Mouse (Mus musculus): ENCODE measurements at regions not wholly inside any gene's neighbourhood (a gene's known extent, or its start where the extent isn't known, plus 50 kb on each side); places are given as distances from the start of the nearest gene placed in this dataset.

- Histone ChIP-seq H3K9ac (replicated peaks; ENCODE audit: low read length) (no peak overlapping the region), H3K4me1 (ENCODE audit: insufficient read depth, low read length) (no peaks in the 10 kb centered on the region), H3K4me2 (ENCODE audit: low read depth, low read length) (no peak overlapping the region), H3K9me3 (ENCODE audit: low read length) (no peaks in the 10 kb centered on the region), H3K36me3 (ENCODE audit: insufficient read depth, low read length) (no peaks in the 10 kb centered on the region), H3K4me3 (ENCODE audit: low read length) (no peak overlapping the region), H3K27ac (no peak overlapping the region), H3K27me3 (ENCODE audit: insufficient read depth, low read length) (no peaks in the 10 kb centered on the region)
- no peak for TF ChIP-seq CTCF (IDR thresholded peaks at IDR 0.05; ENCODE audit: low read depth)
- WGBS: 63% methylated on average over 3 of the region's 3 CpGs
- ATAC-seq (no peak), DNase-seq (ENCODE audit: low spot score) (no peak)
These were observed 823.1 kb downstream of the Efna5 start for GRCm38 (mm10) chr17:62058016-62058415.

- Histone ChIP-seq H3K27ac (no peak overlapping the region), H3K4me1 (ENCODE audit: insufficient read depth, low read length) (no peaks in the 10 kb centered on the region), H3K9me3 (ENCODE audit: low read length) (no peaks in the 10 kb centered on the region), H3K4me2 (ENCODE audit: low read depth, low read length) (no peak overlapping the region), H3K36me3 (ENCODE audit: insufficient read depth, low read length) (no peaks in the 10 kb centered on the region), H3K9ac (replicated peaks; ENCODE audit: low read length) (no peak overlapping the region), H3K4me3 (ENCODE audit: low read length) (no peak overlapping the region), H3K27me3 (ENCODE audit: insufficient read depth, low read length) (no peaks in the 10 kb centered on the region)
- DNase-seq (ENCODE audit: low spot score): no peak
- ATAC-seq: no peak
- TF ChIP-seq CTCF (IDR thresholded peaks at IDR 0.05; ENCODE audit: low read depth): no peak
- 60% methylated on average over 6 of the region's 6 CpGs for WGBS
These were observed 826.3 kb downstream of the Efna5 start for GRCm38 (mm10) chr17:62054801-62055200.

DNA sequence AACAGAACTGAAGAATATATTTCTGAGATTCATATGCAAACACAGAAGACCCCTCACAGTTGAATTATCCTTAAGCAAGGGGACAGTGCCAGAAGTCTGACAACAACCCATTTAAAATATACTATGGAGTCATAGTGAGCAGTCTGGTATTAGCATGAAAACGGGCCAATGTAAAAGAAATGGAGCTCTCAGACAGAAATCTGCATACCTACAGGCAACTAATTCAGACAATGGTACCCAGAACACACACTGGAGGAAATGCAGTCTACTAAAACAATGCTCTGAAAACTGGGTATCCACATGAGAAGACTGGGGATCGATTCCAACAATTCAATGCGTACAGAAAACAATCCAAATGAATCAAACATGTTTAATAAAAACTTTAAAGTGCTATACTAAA is 832.1 kb downstream of the Efna5 start:
- H3K4me2 ChIP-seq (ENCODE audit: low read depth, low read length): no peak overlapping the region
- H3K27me3 ChIP-seq (ENCODE audit: insufficient read depth, low read length): no peaks in the 10 kb centered on the region
- no peak overlapping the region for H3K9ac ChIP-seq (replicated peaks; ENCODE audit: low read length)
- DNase-seq (ENCODE audit: low spot score) (no peak), ATAC-seq (no peak)
- 59% methylated on average over 3 of the region's 3 CpGs for WGBS
- no peaks in the 10 kb centered on the region for H3K9me3 ChIP-seq (ENCODE audit: low read length)
- TF ChIP-seq CTCF (IDR thresholded peaks at IDR 0.05; ENCODE audit: low read depth): no peak
- no peak overlapping the region for H3K4me3 ChIP-seq (ENCODE audit: low read length)
- H3K36me3 ChIP-seq (ENCODE audit: insufficient read depth, low read length): no peaks in the 10 kb centered on the region
- H3K27ac ChIP-seq: no peak overlapping the region
- H3K4me1 ChIP-seq (ENCODE audit: insufficient read depth, low read length): no peaks in the 10 kb centered on the region

- H3K27me3 ChIP-seq (ENCODE audit: insufficient read depth, low read length): no peaks in the 10 kb centered on the region
- no peaks in the 10 kb centered on the region for H3K36me3 ChIP-seq (ENCODE audit: insufficient read depth, low read length)
- H3K9me3 ChIP-seq (ENCODE audit: low read length): no peaks in the 10 kb centered on the region
- no peak for TF ChIP-seq CTCF (IDR thresholded peaks at IDR 0.05; ENCODE audit: low read depth)
- H3K4me3 ChIP-seq (ENCODE audit: low read length): no peak overlapping the region
- 79% methylated on average over 1 of the region's 1 CpGs for WGBS
- no peaks in the 10 kb centered on the region for H3K4me1 ChIP-seq (ENCODE audit: insufficient read depth, low read length)
- no peak overlapping the region for H3K27ac ChIP-seq
- H3K9ac ChIP-seq (replicated peaks; ENCODE audit: low read length): no peak overlapping the region
- ATAC-seq (no peak), DNase-seq (ENCODE audit: low spot score) (no peak)
- H3K4me2 ChIP-seq (ENCODE audit: low read depth, low read length): no peak overlapping the region
These were observed 850.5 kb downstream of the Efna5 start for GRCm38 (mm10) chr17:62030614-62031013.
